Mouse (Mus musculus) urinary bladder, postnatal 36 days (tissue): ENCODE results near the gene Scamp5.
"Not testable (repeated sequence)": the region's sequence is repeated elsewhere in the genome, so short reads cannot be mapped to it uniquely, and the experiment has no call there.

Experiments
- DNase-seq, 2 experiments: peaks; one replicate each; pipeline ENCODE4 v3.0.0; 2022; ENCODE audit warnings: low spot score in 2 of 2, mixed read lengths in 1 of 2

Gene Scamp5

GRCm38 (mm10) chr9:57452624-57453462, 15.0 kb downstream of the Scamp5 start:
- no peak for DNase-seq

- DNase-seq, result no peak
Observed at GRCm38 (mm10) chr9:57449715-57450114, 18.1 kb downstream of the Scamp5 start.

- no peak for DNase-seq
Observed at GRCm38 (mm10) chr9:57440620-57441019, 27.2 kb downstream of the Scamp5 start.

GRCm38 (mm10) chr9:57439522-57440295, 28.2 kb downstream of the Scamp5 start, which contains the start of gene Ppcdc:
Ppcdc (minus strand) TSS chr9:57440124.
- DNase-seq, result peak; percentile 83 to 91

GRCm38 (mm10) chr9:57439083-57439482, 28.8 kb downstream of the Scamp5 start:
- no peak for DNase-seq

GRCm38 (mm10) chr9:57437896-57438614, 29.8 kb downstream of the Scamp5 start:
- no peak for DNase-seq

- DNase-seq, result no peak
Observed at GRCm38 (mm10) chr9:57436166-57436565, 31.7 kb downstream of the Scamp5 start.

GRCm38 (mm10) chr9:57434405-57435165, 33.3 kb downstream of the Scamp5 start:
- DNase-seq, result no peak

- peak; percentile 68 to 87 for DNase-seq
Observed at GRCm38 (mm10) chr9:57433097-57434032, 34.5 kb downstream of the Scamp5 start.

GRCm38 (mm10) chr9:57432480-57432879, 35.4 kb downstream of the Scamp5 start:
- no peak for DNase-seq

GRCm38 (mm10) chr9:57431202-57431601, 36.7 kb downstream of the Scamp5 start:
- DNase-seq, result no peak

GRCm38 (mm10) chr9:57428391-57428790, 39.5 kb downstream of the Scamp5 start:
- no peak for DNase-seq

- DNase-seq, result peak; percentile 42 to 53
Observed at GRCm38 (mm10) chr9:57427937-57428336, 39.9 kb downstream of the Scamp5 start.

- not testable (repeated sequence) for DNase-seq
Observed at GRCm38 (mm10) chr9:57427123-57427522, 40.7 kb downstream of the Scamp5 start.

GRCm38 (mm10) chr9:57425116-57425515, 42.7 kb downstream of the Scamp5 start:
- DNase-seq, result no peak

GRCm38 (mm10) chr9:57424066-57424465, 43.8 kb downstream of the Scamp5 start:
- no peak for DNase-seq

- no peak for DNase-seq
Observed at GRCm38 (mm10) chr9:57421688-57422111, 46.2 kb downstream of the Scamp5 start.

GRCm38 (mm10) chr9:57421121-57421571, 46.7 kb downstream of the Scamp5 start:
- peak; percentile 64 to 79 for DNase-seq

GRCm38 (mm10) chr9:57420321-57421120, 47.3 kb downstream of the Scamp5 start:
- peak; percentile 77 to 90 for DNase-seq
